Mouse (Mus musculus): ENCODE measurements around the gene Snrpn.

DNA sequence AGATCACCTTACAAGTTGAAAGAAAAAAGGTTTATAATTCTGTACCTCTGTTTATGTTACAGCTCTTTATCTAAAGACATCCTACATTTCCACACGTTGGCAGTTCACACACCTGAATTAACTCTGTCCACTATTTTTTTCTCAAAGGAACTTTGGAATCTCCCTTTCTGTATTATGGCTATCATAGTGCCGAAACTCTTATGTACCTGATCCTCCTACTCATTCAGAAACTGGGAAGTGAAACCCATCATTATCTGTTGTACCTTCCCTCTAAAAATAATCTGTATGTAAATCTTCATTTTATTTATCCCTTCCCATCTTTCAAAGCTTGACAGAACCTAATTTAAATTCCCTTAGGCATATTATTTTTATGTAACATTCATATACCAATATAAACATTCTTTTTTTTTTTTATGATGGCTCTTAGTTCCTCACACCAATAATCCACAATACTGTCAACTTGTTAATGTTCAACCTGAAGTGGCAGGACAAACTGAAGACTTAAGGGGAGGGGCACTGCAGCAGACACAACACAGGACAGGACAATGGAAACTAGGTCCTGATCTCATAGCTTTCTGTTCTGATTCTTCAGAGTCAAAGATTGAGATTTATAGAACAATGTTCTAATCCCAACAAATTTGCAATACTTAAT, 17.5 kb downstream of the Snrpn start:
- TF ChIP-seq POLR2A (IDR thresholded peaks at IDR 0.05; ENCODE audit: borderline replicate concordance, low read depth, low read length) (no peak), CTCF (IDR thresholded peaks at IDR 0.05; ENCODE audit: low read depth, low read length) (no peak)

All from bone marrow macrophage, adult 2 months (primary cell).